7 mouse cellular contexts compared by ENCODE assay signal in the genomic region with DNA sequence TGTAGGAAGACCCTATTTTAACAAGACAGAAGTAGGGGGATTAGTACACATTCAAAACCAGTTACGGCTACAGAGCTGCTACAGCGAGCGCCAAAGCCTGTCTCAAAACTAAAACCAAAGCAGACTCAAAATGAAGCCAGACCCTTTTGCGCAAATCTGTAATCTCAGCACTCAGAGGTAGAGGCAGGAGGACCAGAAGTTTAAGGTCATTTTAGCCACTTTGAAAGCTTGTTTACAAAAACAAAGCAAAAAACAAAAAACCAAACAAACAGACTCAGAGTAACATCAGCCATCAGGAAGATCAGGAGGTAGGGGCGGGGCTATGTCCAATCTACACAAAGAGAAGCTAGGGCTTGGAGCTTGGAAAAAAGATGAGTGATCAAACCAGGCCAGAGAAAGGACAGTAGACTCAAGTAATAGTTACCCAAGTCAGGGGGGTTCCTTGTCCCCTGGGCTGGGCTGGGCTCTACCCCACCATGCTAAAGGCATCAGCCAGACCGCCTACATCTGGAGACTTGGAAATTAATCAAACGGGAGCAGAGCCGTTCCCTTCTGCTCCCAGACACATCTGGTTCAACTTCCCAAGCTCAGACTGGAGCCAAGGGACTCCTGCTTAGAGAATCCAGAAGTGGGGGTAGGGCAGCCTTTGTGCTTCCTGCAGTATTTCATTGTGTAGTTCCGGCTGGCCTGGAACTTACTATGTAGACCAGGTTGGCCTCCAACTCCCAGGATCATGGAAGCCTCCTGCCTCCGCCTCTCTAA. TPM values are rescaled to one million over a fixed set of nuclear protein-coding genes. Genes with fewer than 3 reads are reported as not detected.
DNase-seq lines count a peak whose midpoint lies in the region; ATAC-seq lines count a peak whose summit lies in the region.

No protein-coding gene starts in this region.

- H3K27me3 ChIP-seq in heart, embryonic 12.5 days (replicated peaks), result no peaks in the 10 kb centered on the region
- H3K27me3 ChIP-seq in liver, embryonic 11.5 days (replicated peaks; ENCODE audit: control insufficient read depth, insufficient read depth, low read length), result no peaks in the 10 kb centered on the region

- peak overlapping the region; percentile 58; the same call in 1 of the 2 replicates for H3K4me3 ChIP-seq in heart, embryonic 12.5 days
- 0 out of 2 replicates have a peak overlapping the region, but pooled peaks have one; percentile 64 for H3K4me3 ChIP-seq in liver, embryonic 11.5 days (ENCODE audit: low read depth, low read length)

- H3K9ac ChIP-seq in heart, embryonic 12.5 days, result 0 out of 2 replicates have a peak overlapping the region, but pooled peaks have one; percentile 0
- H3K9ac ChIP-seq in liver, embryonic 11.5 days (ENCODE audit: low read depth, low read length), result no peak overlapping the region

- peak overlapping the region; percentile 33 for H3K27ac ChIP-seq in heart, embryonic 12.5 days (ENCODE audit: poor library complexity, severe bottlenecking)
- H3K27ac ChIP-seq in liver, embryonic 11.5 days (ENCODE audit: low read depth, low read length), result no peak overlapping the region

- 69% methylated on average over 10 of the region's 10 CpGs for WGBS in heart, embryonic 12.5 days
- WGBS in liver, embryonic 11.5 days, result 77% methylated on average over 10 of the region's 10 CpGs

- no peaks in the 10 kb centered on the region for H3K9me3 ChIP-seq in heart, embryonic 12.5 days (replicated peaks)
- peaks cover 3% of the 10 kb centered on the region; the same call in 1 of the 2 replicates for H3K9me3 ChIP-seq in liver, embryonic 11.5 days (ENCODE audit: control insufficient read depth, low read length)

- DNase-seq in thymus, postnatal 25 days, result peak; percentile 27
- DNase-seq in thymus, postnatal 36 days, result no peak
- no peak for DNase-seq in liver, embryonic 11.5 days (ENCODE audit: low spot score)
- DNase-seq in frontal cortex, postnatal 14 days (ENCODE audit: low spot score in 2 of 2), result no peak
- no peak for DNase-seq in cerebellum, adult 11-12 months
- DNase-seq in cerebellum, postnatal 4 days (ENCODE audit: low spot score in 2 of 2), result no peak

- H3K36me3 ChIP-seq in heart, embryonic 12.5 days, result 0 out of 2 replicates have a peak, but pooled peaks cover 3% of the 10 kb centered on the region
- no peaks in the 10 kb centered on the region for H3K36me3 ChIP-seq in liver, embryonic 11.5 days (ENCODE audit: control insufficient read depth, insufficient read depth, low read length)

- peaks cover 35% of the 10 kb centered on the region for H3K4me1 ChIP-seq in heart, embryonic 12.5 days (replicated peaks)
- peaks cover 28% of the 10 kb centered on the region for H3K4me1 ChIP-seq in liver, embryonic 11.5 days (replicated peaks; ENCODE audit: control insufficient read depth, insufficient read depth, low read length)

- no peak; the same call in 1 of the 2 replicates for ATAC-seq in heart, embryonic 12.5 days (ENCODE audit: insufficient number of reproducible peaks, low FRiP score)
- no peak for ATAC-seq in liver, embryonic 11.5 days (replicated peaks; ENCODE audit: low FRiP score)

- peak overlapping the region; percentile 88 for H3K4me2 ChIP-seq in heart, embryonic 12.5 days
- H3K4me2 ChIP-seq in liver, embryonic 11.5 days, result peak overlapping the region; percentile 94

RNA-seq across cellular contexts. Expression of gene Adgre5, which starts 2.0 kb away (rescaled TPM):
- polyA plus RNA-seq in heart, embryonic 12.5 days (2016; fragmentation: Nextera tagmentation; extraction: Ambion mirVana), result 26.2 and 29.2 TPM in 2 replicates
- 16.8 and 17.2 TPM in 2 replicates for polyA plus RNA-seq in liver, embryonic 11.5 days (2014; fragmentation: Nextera tagmentation; extraction: Ambion mirVana)

RNA-seq across cellular contexts. Expression of gene Ddx39, which starts 24.2 kb away (rescaled TPM):
- 117 and 128 TPM in 2 replicates for polyA plus RNA-seq in heart, embryonic 12.5 days (2016; fragmentation: Nextera tagmentation; extraction: Ambion mirVana)
- 375 and 420 TPM in 2 replicates for polyA plus RNA-seq in liver, embryonic 11.5 days (2014; fragmentation: Nextera tagmentation; extraction: Ambion mirVana)

RNA-seq across cellular contexts. Expression of gene Pkn1, which starts 40.2 kb away (rescaled TPM):
- polyA plus RNA-seq in heart, embryonic 12.5 days (2016; fragmentation: Nextera tagmentation; extraction: Ambion mirVana), result 24.4 and 28.7 TPM in 2 replicates
- polyA plus RNA-seq in liver, embryonic 11.5 days (2014; fragmentation: Nextera tagmentation; extraction: Ambion mirVana), result 23.3 and 24.3 TPM in 2 replicates
